Mouse (Mus musculus): Measurements from ENCODE around the gene Chd1. TPM values are rescaled to one million over a fixed set of nuclear protein-coding genes. Genes with fewer than 3 reads are reported as not detected.

Chd1 gene
- polyA plus RNA-seq, 1 experiment from 2014 or later = 41.6 TPM

GRCm38 (mm10) chr17:15817634-15818033 is 112.9 kb downstream of the Chd1 start:
- no peaks in the 10 kb centered on the region for H3K27me3 ChIP-seq
- no peak overlapping the region for H3K4me3 ChIP-seq
- H3K4me2 ChIP-seq (replicated peaks) = no peak overlapping the region
- no peak overlapping the region for H3K27ac ChIP-seq
- H3K9me3 ChIP-seq (replicated peaks) = no peaks in the 10 kb centered on the region
- H3K36me3 ChIP-seq = peaks cover 42% of the 10 kb centered on the region
- H3K4me1 ChIP-seq = peaks cover 71% of the 10 kb centered on the region
- 98% methylated on average over 2 of the region's 2 CpGs for WGBS
- H3K9ac ChIP-seq = no peak overlapping the region
- ATAC-seq (ENCODE audit: low FRiP score) = no peak

GRCm38 (mm10) chr17:15818372-15818771 is 113.6 kb downstream of the Chd1 start:
- H3K27ac ChIP-seq = no peak overlapping the region
- no peaks in the 10 kb centered on the region for H3K27me3 ChIP-seq
- no peak overlapping the region for H3K9ac ChIP-seq
- H3K4me3 ChIP-seq = no peak overlapping the region
- H3K9me3 ChIP-seq (replicated peaks) = no peaks in the 10 kb centered on the region
- WGBS = 73% methylated on average over 8 of the region's 8 CpGs
- H3K4me1 ChIP-seq = peaks cover 74% of the 10 kb centered on the region
- ATAC-seq (ENCODE audit: low FRiP score) = no peak
- H3K36me3 ChIP-seq = peaks cover 39% of the 10 kb centered on the region
- no peak overlapping the region for H3K4me2 ChIP-seq (replicated peaks)

- H3K9me3 ChIP-seq (replicated peaks) = no peaks in the 10 kb centered on the region
- ATAC-seq (ENCODE audit: low FRiP score) = no peak
- 56% methylated on average over 6 of the region's 6 CpGs for WGBS
- H3K36me3 ChIP-seq = peaks cover 39% of the 10 kb centered on the region
- peaks cover 66% of the 10 kb centered on the region for H3K4me1 ChIP-seq
- no peak overlapping the region for H3K9ac ChIP-seq
- no peak overlapping the region for H3K27ac ChIP-seq
- no peak overlapping the region for H3K4me3 ChIP-seq
- H3K4me2 ChIP-seq (replicated peaks) = peak overlapping the region; percentile 24
- no peaks in the 10 kb centered on the region for H3K27me3 ChIP-seq
Observed at GRCm38 (mm10) chr17:15820146-15820545, 115.4 kb downstream of the Chd1 start.

- Histone ChIP-seq H3K9ac (no peak overlapping the region), H3K27ac (no peak overlapping the region), H3K4me2 (replicated peaks) (peak overlapping the region; percentile 24), H3K4me3 (no peak overlapping the region), H3K36me3 (peaks cover 39% of the 10 kb centered on the region), H3K27me3 (no peaks in the 10 kb centered on the region), H3K4me1 (peaks cover 60% of the 10 kb centered on the region), H3K9me3 (replicated peaks) (no peaks in the 10 kb centered on the region)
- ATAC-seq (ENCODE audit: low FRiP score) = no peak
- WGBS = 80% methylated on average over 10 of the region's 10 CpGs
Observed at GRCm38 (mm10) chr17:15820761-15821160, 116.0 kb downstream of the Chd1 start.

- Histone ChIP-seq H3K4me1 (peaks cover 56% of the 10 kb centered on the region), H3K4me2 (replicated peaks) (peak overlapping the region; percentile 24)
- 84% methylated on average over 4 of the region's 4 CpGs for WGBS
Observed at GRCm38 (mm10) chr17:15821706-15822105, 116.9 kb downstream of the Chd1 start.

More at GRCm38 (mm10) chr17:15821706-15822105, 116.9 kb downstream of the Chd1 start:
- H3K36me3 ChIP-seq = peaks cover 34% of the 10 kb centered on the region
- no peak overlapping the region for H3K27ac ChIP-seq
- no peaks in the 10 kb centered on the region for H3K27me3 ChIP-seq
- no peak for ATAC-seq (ENCODE audit: low FRiP score)
- H3K4me3 ChIP-seq = no peak overlapping the region
- H3K9me3 ChIP-seq (replicated peaks) = no peaks in the 10 kb centered on the region
- H3K9ac ChIP-seq = no peak overlapping the region

Other genes with a start within 250 kb of the Chd1 start
- gene Psmb1, start 205.2 kb upstream of the Chd1 start, polyA plus RNA-seq (2016; fragmentation: Nextera tagmentation; extraction: Ambion mirVana) = 219 and 233 TPM in 2 replicates
- gene Tbp, start 205.1 kb upstream of the Chd1 start, polyA plus RNA-seq (2016; fragmentation: Nextera tagmentation; extraction: Ambion mirVana) = 55.2 and 60.4 TPM in 2 replicates
- 66.6 and 67.4 TPM in 2 replicates for gene Pdcd2, start 177.7 kb upstream of the Chd1 start, polyA plus RNA-seq (2016; fragmentation: Nextera tagmentation; extraction: Ambion mirVana)
- 3.1 and 3.5 TPM in 2 replicates for gene Prdm9, start 140.6 kb upstream of the Chd1 start, polyA plus RNA-seq (2016; fragmentation: Nextera tagmentation; extraction: Ambion mirVana)
- 140 and 156 TPM in 2 replicates for gene Rgmb, start 126.1 kb downstream of the Chd1 start, polyA plus RNA-seq (2016; fragmentation: Nextera tagmentation; extraction: Ambion mirVana)